Mouse (Mus musculus) myocyte (in vitro differentiated cells): ENCODE results near the gene 4930590J08Rik.

Experiments used
- E2F4 ChIP-seq: IDR thresholded peaks from one replicate; pipeline ENCODE4 v1.6.1; 2011; ENCODE audit warnings: mild to moderate bottlenecking, control low read depth, moderate library complexity; ENCODE audit not compliant: insufficient read depth
- POLR2A ChIP-seq: IDR thresholded peaks from one replicate; pipeline ENCODE4 v1.6.1; 2011; ENCODE audit warnings: low read depth, mild to moderate bottlenecking, control low read depth, moderate library complexity; ENCODE audit not compliant: insufficient read length
- SRF ChIP-seq: IDR thresholded peaks from one replicate; pipeline ENCODE4 v1.6.1; 2011; ENCODE audit warnings: low read depth; ENCODE audit not compliant: control insufficient read depth, insufficient read length
- USF1 ChIP-seq: IDR thresholded peaks from one replicate; pipeline ENCODE4 v1.6.1; 2011; ENCODE audit warnings: low read depth, mild to moderate bottlenecking, control low read depth, moderate library complexity

GRCm38 (mm10) chr6:91992823-91993222 lies 90.2 kb downstream of the 4930590J08Rik start:
- no peak for TF ChIP-seq POLR2A
- TF ChIP-seq E2F4 = no peak
- TF ChIP-seq SRF = no peak
- no peak for TF ChIP-seq USF1
